Mouse (Mus musculus): ENCODE measurements around the gene Cdh6.

- TF ChIP-seq CTCF (IDR thresholded peaks at IDR 0.05; ENCODE audit: extremely low read depth, insufficient read depth, low read length) (no peak), POLR2A (IDR thresholded peaks at IDR 0.05; ENCODE audit: extremely low read depth, insufficient read depth, low read length) (no peak)
Observed at GRCm38 (mm10) chr15:13130246-13130645, 43.2 kb downstream of the Cdh6 start.
